ENCODE assay signal across 10 mouse cellular contexts in the genomic region with DNA sequence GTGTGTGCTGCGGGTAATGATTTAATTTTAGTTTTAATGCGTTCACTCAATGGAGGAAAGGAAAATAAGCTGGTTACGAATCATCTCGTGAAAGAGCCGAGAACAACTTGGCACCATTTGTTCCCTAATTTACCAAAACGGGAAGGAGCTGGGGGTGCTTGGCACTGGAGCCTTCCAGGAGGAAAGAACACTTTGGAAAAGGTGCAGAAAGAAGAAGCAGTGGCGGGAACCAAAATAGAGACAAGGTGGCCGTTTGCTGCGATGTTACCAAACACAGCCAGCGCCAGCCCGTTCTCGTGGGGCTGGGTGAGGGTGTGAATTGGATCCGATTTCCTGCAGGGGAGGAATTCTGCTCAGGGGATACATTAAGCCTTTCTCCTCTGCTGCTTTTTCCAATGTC. TPM values are rescaled to one million over a fixed set of nuclear protein-coding genes. Genes with fewer than 3 reads are reported as not detected.
DNase-seq lines count a peak whose midpoint lies in the region; ATAC-seq lines count a peak whose summit lies in the region.
"Had no signal": no experiment of that assay in that cellular context is flagged by ENCODE, and none has a peak within 500 bp of the region (broad histone marks: within the 10 kb centered on the region; RNA-seq: fewer than 3 reads in every experiment).

No protein-coding gene starts in this region.

- H3K9me3 ChIP-seq in embryonic facial prominence, embryonic 14.5 days (ENCODE audit: control insufficient read depth, low read length), result no peaks in the 10 kb centered on the region
- H3K9me3 ChIP-seq in midbrain, embryonic 12.5 days, result no peaks in the 10 kb centered on the region

- no peak overlapping the region for H3K9ac ChIP-seq in embryonic facial prominence, embryonic 14.5 days (ENCODE audit: low read depth, low read length)
- H3K9ac ChIP-seq in midbrain, embryonic 12.5 days (replicated peaks), result no peak overlapping the region

- H3K36me3 ChIP-seq in embryonic facial prominence, embryonic 14.5 days (ENCODE audit: control insufficient read depth, insufficient read depth, low read length), result no peaks in the 10 kb centered on the region
- H3K36me3 ChIP-seq in midbrain, embryonic 12.5 days, result no peaks in the 10 kb centered on the region

- 37% methylated on average over 13 of the region's 13 CpGs for WGBS in embryonic facial prominence, embryonic 14.5 days
- WGBS in midbrain, embryonic 12.5 days, result 55% methylated on average over 13 of the region's 13 CpGs

- peaks cover 4% of the 10 kb centered on the region; the same call in 1 of the 2 replicates for H3K4me1 ChIP-seq in embryonic facial prominence, embryonic 14.5 days (ENCODE audit: control insufficient read depth, insufficient read depth, low read length)
- peaks cover 32% of the 10 kb centered on the region; the same call in 1 of the 2 replicates for H3K4me1 ChIP-seq in midbrain, embryonic 12.5 days

- H3K4me3 ChIP-seq in embryonic facial prominence, embryonic 14.5 days (ENCODE audit: low read depth, low read length), result no peak overlapping the region
- no peak overlapping the region for H3K4me3 ChIP-seq in midbrain, embryonic 12.5 days

- ATAC-seq in frontal cortex, adult (ENCODE audit: low TSS enrichment), result peak; percentile 71
- no peak for ATAC-seq in embryonic facial prominence, embryonic 14.5 days (ENCODE audit: low read depth)
- ATAC-seq in midbrain, embryonic 12.5 days (ENCODE audit: low FRiP score, low read depth), result no peak

- no peaks in the 10 kb centered on the region for H3K27me3 ChIP-seq in embryonic facial prominence, embryonic 14.5 days (replicated peaks; ENCODE audit: control insufficient read depth, insufficient read depth, low read length)
- H3K27me3 ChIP-seq in midbrain, embryonic 12.5 days, result no peaks in the 10 kb centered on the region

- no peak overlapping the region for H3K27ac ChIP-seq in embryonic facial prominence, embryonic 14.5 days (replicated peaks; ENCODE audit: low read depth, low read length)
- peak overlapping the region; percentile 73 for H3K27ac ChIP-seq in midbrain, embryonic 12.5 days (replicated peaks)

- peak overlapping the region; percentile 23 for H3K4me2 ChIP-seq in embryonic facial prominence, embryonic 14.5 days (ENCODE audit: low read depth, low read length)
- no peak overlapping the region for H3K4me2 ChIP-seq in midbrain, embryonic 12.5 days (replicated peaks)

- DNase-seq in frontal cortex, postnatal 10 days (ENCODE audit: low spot score in 2 of 2), result no peak
- no peak for DNase-seq in embryonic facial prominence, embryonic 14.5 days (ENCODE audit: low spot score)
- DNase-seq in layer of hippocampus, adult 8-10 months (ENCODE audit: low spot score in 2 of 2), result peak; percentile 52 to 54
- no peak for DNase-seq in adrenal gland, postnatal 36 days
- DNase-seq in spleen, adult 18-20 months, result no peak
- DNase-seq in T-cell, adult 2 months (ENCODE audit: low spot score), result no peak
- DNase-seq: cerebellum, adult 18-20 months; lung, postnatal 36 days had no signal

RNA-seq across cellular contexts. Expression of gene Chst8, which starts 38.5 kb away (rescaled TPM):
- polyA plus RNA-seq in embryonic facial prominence, embryonic 14.5 days (2014; fragmentation: Nextera tagmentation; extraction: Ambion mirVana), result 5.3 and 6.4 TPM in 2 replicates
- total RNA-seq in layer of hippocampus, adult 8-10 months (2022), result 10 to 100 TPM; 28.5 to 37.0 (median 32.7) TPM
- 15.7 and 18.9 TPM in 2 replicates for polyA plus RNA-seq in midbrain, embryonic 12.5 days (2016; fragmentation: Nextera tagmentation; extraction: Ambion mirVana)
- total RNA-seq in adrenal gland, postnatal 36 days (2021), result 10 to 100 TPM in 1 of 2 experiments, 1 to 10 TPM in 1; 8.6 to 12.4 TPM

Comparison
In these comparisons a context has a peak if more than half of its experiments do, and no peak if none do; other contexts are left out.
1. DNase-seq: peak in layer of hippocampus, adult 8-10 months (2 of 2); none in frontal cortex, postnatal 10 days (0 of 2), embryonic facial prominence, embryonic 14.5 days (single experiment), adrenal gland, postnatal 36 days (0 of 2), spleen, adult 18-20 months (0 of 2) and T-cell, adult 2 months (single experiment).